Mouse (Mus musculus) layer of hippocampus, adult 18-20 months (tissue): ENCODE measurements around the gene Cd2bp2. TPM values are rescaled to one million over a fixed set of nuclear protein-coding genes. Genes with fewer than 3 reads are reported as not detected.
A peak's percentile ranks its signal among the peaks of the same experiment; 100 is the strongest.

ENCODE experiments used
- DNase-seq, 2 experiments: peaks; one replicate each; pipeline ENCODE4 v3.0.0; 2022; ENCODE audit warnings: low spot score in 2 of 2
- long read RNA-seq: library from polyadenylated mRNA; stranded (forward); transcript quantifications from one replicate; pipeline ENCODE4 v2.0.0, GENCODE M21; 2021
- total RNA-seq, 2 experiments: library from RNA; stranded (reverse); gene quantifications; 2 replicates each; pipeline ENCODE4 v1.2.3; 2021

Gene Cd2bp2
- 100 to 1,000 TPM in 1 of 2 experiments, 10 to 100 TPM in 1; 87.8 to 105 TPM for total RNA-seq
- long read RNA-seq, transcript Cd2bp2-202 (7 exons, 3,284 nt): major isoform, 37 of 107 reads
- long read RNA-seq, partial matches to known transcripts: 20 of 107 reads
- long read RNA-seq, other reads (novel, unspliced or antisense): 47 of 107 reads

DNA sequence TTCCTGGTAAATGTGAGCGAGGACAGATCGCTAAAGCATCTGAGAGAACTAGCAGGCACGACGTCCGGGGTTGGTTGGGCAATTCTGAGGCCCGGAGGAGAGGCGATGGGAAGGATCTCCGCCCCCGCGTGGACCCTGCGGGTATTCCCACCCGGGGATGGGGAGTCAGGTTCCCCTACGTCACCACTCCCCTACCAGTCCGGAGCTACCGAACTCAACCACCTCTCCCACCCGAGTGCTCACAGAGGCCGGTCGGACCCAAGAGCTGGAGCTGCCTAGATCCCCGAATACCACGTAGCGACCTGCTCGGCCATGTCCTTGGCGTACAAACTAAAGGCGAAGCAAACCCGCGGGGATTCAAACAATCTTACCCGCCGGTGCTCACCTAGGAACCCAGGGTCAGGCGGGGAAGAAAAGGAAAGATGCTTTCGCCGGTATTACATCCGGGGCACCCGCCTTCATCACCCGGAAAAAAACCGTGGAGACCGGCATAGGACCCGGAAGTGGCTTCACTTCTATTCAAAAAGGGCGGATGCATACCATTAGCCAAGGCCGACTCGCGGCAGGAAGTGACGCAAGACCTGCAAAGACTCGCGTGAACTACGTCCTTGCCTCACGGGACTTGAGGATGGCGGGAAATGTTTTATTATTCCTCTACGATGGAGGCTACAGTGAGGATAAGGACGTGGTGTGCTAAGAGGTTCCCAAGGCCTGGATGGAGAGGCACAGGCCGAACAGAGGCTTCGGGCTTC lies at the start of gene Cd2bp2:
TSS of gene Cd2bp2 (minus strand) at position 507 of the 752 bp plus-strand sequence.
- DNase-seq: peak; percentile 94 to 98

DNA sequence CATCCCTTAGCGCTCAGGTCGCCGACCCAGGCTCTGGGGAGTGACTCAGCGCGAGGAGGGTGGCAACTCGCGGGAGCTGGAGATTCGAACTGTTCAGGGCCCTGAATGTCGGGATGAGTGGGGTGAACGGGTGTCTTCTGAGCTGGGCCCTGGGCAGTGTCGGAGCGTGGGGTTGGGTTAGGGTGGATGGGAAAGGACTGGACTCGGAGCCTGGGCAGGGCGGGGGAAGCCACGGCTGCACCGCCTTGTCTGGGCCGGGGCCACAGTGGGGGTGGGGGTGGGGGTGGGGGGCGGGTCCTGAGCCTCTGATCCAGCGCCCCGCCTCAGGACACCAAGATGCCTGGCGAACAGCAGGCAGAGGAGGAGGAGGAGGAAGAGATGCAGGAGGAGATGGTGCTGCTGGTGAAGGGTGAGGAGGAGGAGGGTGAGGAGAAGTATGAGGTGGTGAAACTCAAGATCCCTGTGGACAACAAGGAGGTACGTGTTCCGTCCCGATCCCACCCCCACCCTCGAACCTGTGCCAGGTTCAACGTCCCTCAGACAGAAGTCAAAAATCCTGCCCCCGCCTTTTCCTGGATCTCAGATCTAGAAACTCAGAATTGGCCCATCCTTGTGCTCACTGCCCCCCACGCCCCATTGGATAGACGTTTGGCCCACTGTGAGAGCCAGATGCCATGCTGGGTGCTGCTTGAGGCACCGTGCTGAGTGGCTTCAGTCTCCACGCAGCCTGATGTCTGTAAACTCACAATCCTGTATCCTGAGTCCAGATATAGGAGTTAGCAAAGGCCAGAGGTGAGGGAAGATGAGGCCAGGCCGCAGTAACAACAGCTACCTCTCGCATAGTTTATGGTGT lies 49.0 kb upstream of the Cd2bp2 start:
- DNase-seq: no peak

DNA sequence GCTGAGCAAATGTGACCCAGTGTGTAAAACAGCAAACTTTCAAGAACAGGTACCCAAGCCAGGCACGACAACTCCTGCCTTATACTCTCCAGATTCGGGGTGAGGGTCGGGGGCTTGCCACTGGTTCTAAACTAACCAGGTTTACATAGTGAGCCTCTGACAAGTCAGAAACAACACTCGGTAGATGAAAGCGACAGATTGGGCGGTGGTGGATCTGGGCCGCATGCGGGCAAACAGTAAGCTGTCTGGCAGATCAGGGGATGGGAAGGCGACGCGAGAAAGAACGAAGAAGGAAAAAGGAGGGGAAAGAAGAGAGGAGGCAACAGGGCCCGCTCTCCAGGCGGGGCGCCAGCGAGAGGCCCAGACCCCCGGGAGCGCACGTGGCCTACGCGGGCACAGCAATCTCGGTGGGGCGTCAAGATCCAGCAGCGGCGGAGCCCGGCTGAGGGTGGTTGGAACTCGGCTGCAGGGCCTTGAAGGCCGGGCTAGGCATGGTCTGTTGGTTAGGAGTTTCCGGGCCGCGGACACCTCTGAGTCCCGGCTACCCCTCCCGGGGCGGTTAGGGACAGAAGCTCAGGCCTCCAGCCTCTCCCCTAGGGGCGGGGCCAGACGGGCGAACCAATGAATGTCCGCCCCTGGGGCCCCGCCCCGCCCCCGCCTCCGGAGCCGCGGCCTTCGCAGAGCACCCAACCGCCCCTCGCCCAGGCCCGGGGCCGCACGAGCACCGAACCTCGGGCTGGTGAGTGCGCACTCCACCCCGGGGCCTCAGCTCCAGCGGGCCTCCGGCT lies 48.2 kb upstream of the Cd2bp2 start, which contains the start of gene Zfp771:
TSS of gene Zfp771 (plus strand) at position 405 of the 788 bp plus-strand sequence.
- DNase-seq: peak; percentile 88 to 94

DNA sequence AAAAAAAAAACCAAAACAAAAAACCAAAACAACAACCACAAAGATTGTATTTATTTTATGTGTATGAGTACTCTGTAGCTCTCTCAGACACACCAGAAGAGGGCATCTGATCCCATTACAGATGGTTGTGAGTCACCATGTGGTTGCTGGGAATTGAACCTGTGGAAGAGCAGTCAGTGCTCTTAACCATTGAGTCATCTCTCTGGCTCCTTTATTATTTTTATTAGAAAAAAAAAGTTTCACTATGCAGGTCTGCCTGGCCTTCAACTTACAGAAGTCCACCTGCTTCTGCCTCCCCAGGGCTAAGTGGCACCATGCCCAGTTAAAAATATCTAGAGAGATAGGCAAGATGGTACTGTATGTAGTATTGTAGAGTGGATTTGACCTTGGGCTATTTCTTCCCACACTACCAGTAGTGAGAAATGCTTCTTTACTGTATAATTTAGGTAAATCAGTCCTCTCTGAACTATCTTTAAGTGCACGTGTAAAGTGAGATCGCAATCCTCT lies 47.6 kb upstream of the Cd2bp2 start:
- no peak for DNase-seq

DNA sequence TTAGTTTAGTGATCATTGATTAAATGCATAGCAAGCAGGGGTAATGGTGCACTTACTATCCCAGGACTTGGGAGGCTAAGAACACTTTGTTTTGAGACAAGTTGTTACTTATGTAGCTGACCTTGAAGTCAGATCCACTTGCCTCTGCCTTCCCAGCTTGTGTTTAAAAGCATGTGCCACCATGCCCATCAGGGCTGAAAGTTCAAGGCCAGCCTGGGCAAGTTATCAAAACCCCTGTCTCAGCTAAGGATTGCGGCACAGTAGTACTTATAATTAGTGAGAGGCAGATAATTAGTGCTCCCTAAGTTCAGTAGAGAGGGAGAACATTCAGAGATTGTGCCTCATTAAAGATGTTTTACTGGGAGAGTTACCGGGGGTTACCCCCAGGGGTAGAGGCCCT lies 38.9 kb upstream of the Cd2bp2 start:
- no peak for DNase-seq

DNA sequence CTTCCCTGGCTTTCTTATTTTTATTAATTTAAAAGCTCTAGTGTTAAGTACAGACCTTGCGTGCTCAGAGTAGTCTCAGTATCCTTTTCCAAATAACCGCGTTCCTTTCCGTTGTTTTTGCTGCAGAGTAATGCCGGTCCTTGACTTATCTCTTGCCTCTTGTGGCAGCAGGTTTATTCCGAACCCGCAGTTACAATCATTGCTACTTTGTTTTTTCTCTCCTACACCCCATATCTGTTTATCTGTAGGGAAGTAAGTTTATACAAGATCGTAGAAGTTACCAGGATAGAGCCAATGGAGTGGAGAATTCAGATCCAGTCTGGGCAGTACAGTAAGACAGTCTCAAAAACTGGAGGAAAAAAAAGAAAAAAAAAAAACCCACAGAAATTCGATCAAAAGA lies 37.9 kb upstream of the Cd2bp2 start:
- no peak for DNase-seq

DNA sequence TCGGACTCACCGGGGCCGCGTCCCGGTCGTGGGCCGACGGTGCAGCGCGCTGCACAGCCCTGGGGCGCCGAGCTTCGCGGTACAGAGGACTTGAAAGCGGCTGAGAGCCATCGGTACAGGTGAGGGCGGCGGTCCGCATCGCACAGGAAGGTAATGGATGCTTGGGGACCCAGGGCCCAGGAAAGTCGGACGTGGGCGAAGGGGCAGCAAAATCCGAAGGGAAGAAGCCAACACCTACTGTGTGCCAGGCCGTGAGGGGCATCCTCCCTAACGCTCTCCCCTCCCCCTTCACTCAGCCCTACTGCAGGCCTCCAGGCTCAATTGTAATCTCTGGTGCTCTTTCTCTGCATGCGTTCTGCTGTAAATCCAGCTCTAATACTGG lies 37.5 kb upstream of the Cd2bp2 start:
- peak in 1 of 2 experiments; percentile 39 for DNase-seq

DNA sequence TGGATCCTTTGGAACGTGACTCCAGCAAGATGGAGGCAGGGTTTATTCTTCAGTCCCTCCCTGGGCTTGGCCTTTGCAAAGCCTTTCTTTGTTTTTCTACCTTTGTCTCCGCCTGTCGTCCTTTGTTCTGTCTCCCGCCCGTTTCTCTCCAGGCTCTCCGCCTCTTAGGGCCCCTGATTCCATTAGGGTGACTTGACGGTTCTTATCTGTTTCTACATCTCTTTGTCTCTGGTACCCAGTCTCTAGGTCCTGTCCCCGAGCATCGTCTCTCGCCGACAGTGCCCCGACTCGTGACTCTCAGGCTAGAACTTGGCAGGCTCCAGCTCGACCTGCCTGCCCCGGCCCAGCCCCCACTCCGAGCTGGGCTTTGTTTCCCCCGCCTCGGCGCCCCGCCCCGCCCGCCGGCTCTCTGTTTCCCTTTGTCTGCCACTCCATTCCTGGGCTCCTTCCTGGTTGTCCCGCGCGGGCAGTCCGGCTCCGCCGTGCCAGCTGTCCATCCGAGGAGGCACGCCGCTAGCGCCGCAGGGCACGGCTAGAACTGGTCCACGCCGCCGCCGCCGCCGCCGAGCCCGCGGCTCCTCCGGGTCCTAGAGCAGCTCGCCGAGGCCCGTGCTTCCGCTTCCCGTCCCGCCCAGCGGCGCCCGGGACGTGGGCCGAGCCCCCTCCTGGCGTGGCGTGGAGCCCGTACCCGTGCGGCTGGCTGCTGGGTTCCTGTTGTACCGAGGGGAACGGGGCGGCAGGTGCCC lies 36.9 kb upstream of the Cd2bp2 start, which contains the start of the genes Zfp553 and Sept1:
TSS of gene Zfp553 (plus strand) at position 440 of the 746 bp plus-strand sequence.
TSS of gene Sept1 (minus strand) at position 509 of the 746 bp plus-strand sequence.
- peak; percentile 79 to 80 for DNase-seq

DNA sequence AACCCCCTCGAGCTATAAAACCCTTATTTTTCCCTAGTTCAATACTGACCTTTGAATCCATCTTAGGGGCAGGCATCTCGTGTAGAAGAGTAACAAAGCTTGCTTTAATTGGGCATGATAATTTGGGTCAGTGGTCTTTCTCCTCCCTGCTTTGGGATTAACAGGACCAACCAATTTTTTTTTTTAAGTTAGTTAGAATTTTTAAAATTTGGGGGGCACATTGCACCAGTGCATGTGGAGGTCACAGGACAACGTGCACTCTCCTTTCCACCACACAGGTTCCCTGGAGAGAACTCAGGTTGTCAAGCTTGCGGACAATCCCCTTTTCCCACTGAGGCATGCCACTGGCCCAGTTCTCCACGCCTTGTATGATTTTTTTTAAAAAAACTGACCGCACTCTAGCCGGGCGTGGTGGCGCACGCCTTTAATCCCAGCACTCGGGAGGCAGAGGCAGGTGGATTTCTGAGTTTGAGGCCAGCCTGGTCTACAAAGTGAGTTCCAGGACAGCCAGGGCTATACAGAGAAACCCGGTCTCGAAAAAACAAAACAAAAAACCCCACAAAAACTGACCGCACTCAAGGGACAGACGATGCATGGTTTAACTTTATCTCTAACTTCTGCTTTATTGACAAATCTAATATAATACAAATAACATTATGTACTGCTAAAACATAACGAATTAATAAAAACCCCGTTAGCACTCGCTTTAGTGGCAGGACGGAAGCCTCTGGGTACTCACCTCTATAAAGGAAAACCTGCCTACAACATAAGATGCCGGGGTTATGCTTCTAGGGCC lies 36.2 kb upstream of the Cd2bp2 start:
- no peak for DNase-seq

DNA sequence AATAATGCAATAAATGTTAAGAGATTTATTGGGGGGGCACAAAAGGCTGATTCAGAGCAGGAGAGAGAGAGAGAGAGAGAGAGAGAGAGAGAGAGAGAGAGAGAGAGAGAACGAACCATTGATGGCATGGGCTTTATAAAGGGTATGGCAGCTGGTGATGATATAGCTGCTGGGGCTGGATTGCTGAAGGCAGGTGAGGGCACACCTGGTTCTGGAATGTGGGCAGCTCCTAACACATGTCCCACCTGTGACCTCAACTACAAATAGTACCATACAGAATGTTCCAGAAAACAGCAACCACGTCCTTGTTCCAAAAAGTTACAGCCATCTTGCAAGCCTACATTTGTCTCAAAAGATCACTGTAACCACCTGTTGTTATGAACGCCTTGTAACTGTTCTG lies 35.5 kb upstream of the Cd2bp2 start:
- no peak for DNase-seq

DNA sequence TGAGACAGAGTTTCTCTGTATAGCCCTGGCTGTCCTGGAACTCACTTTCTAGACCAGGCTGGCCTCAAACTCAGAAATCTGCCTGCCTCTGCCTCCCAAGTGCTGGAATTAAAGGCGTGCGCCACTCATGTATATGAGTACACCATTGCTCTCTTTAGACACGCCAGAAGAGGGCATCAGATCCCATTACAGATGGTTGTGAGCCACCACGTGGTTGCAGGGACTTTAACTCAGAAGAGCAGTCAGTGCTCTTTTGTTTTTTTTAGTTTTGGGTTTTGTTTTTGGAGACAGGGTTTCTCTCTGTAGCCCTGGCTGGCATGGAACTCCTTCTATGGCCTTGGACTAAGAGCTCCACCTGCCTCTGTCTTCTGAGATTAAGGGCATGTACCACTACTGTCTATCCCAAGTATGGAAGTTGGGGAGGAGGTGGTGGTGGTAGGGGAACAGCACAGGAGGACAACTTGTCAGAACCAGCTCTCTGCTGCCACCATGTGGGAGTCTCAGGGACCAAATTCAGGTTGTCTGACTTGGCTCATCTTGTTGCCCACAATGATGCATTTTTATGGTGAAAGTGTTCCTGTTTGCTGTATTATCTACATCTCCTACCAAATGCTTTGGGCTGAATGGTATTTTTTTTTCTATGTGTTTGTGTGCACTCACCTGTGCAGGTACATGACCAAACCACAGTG lies 32.9 kb upstream of the Cd2bp2 start:
- DNase-seq: peak; percentile 71 to 87

DNA sequence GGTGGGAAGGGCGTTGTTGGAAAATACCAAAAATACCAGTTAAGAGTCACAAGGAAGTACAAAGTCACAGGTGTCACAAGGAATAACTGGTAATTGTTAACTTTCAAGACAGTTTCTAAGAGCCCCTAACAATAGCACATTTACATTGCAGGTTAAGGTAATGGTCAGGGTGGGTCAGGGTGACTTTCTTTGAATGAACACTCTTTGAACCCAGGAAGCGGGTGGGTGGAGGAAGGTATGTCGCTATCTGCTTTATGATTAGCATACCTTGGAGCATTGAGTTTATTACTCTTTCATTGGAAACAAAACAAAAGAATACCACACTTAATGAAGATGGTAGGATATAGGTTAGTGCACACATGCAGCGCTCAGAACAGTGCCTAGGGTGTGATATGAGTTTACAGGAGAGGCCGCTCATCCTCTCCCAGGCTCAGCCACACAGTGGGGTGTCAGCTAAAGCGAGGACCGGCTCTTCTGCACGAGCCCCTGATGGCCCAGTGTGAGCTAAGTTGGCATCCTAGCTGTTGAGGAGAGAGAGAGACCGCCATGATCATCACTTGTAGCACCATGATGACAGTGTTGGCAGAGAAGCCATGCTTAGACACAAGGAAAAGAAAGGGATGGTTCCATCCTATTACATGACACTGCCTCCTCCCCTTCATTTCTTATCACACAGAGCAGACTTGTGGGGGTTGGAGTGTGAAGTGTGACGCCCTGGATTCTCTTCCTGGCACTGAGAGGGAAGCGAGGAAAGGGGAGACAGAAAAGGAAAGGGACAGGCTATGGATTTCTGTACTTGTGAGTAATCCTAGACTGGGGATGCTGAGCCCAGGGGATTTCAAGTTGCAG lies 29.5 kb upstream of the Cd2bp2 start:
- no peak for DNase-seq

GRCm38 (mm10) chr7:127224616-127225015 lies 28.8 kb upstream of the Cd2bp2 start:
- DNase-seq: no peak

GRCm38 (mm10) chr7:127223515-127224478 lies 27.9 kb upstream of the Cd2bp2 start:
- no peak for DNase-seq

- no peak for DNase-seq
These were observed 27.3 kb upstream of the Cd2bp2 start for GRCm38 (mm10) chr7:127223106-127223505.

DNA sequence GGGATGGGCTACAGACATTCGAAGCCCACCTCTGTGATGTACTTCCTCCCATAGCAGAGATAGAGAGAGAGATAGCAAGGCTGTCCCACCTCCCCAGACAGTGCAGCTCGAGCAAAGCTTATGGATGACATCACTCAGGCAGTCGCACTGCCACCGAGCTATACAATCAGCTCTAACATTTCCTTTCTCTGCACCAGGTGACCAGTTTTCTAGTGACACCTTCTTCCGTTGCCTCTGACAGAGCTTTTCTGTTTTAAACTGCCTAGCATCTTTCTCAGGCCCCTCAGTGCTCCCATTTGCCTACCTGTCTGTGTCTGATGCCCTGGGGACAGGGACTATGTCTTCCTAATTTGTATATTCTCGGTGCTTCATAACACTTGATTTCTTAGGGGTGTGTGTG lies 24.6 kb upstream of the Cd2bp2 start:
- no peak for DNase-seq

DNA sequence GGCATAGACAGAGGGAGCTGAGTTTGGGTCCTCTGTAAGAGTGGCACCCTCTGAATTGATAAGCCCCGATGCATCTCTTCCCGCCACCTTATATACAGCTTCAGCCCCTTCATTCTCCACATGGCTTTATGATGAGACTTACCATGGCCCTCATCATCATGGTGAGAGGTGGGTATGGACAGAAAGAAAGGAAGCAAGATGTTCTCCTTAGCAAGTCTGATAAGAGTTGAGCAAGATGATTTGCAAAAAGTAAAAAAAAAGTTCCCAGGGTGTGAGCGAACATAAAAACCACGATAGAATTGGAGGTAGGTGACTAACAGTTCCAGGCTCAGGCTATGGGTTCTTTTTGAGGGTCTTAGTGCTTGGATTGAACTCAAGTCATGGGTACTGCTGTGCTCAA lies 22.8 kb upstream of the Cd2bp2 start:
- DNase-seq: no peak
